Mouse (Mus musculus) central nervous system, embryonic 18 days (tissue): ENCODE data around the gene Phldb2. TPM values are rescaled to one million over a fixed set of nuclear protein-coding genes. Genes with fewer than 3 reads are reported as not detected.

ENCODE experiments used
- polyA plus RNA-seq: library from polyadenylated mRNA; depleted of rRNA; stranded (reverse); fragments of >200 nt; gene quantifications from 2 replicates; pipeline ENCODE4 v1.2.3, GENCODE M21; 2012; rRNA removed

Phldb2 gene
- 5.2 and 6.0 TPM in 2 replicates for polyA plus RNA-seq

GRCm38 (mm10) chr16:45953394-45953793 is at the start of gene Phldb2:
Phldb2 (minus strand) TSS chr16:45953598.

GRCm38 (mm10) chr16:45742615-45743476 is 210.6 kb downstream of the Phldb2 start, which contains the start of gene Abhd10:
Abhd10 (minus strand) TSS chr16:45742955.

GRCm38 (mm10) chr16:45724061-45724741 is 229.2 kb downstream of the Phldb2 start, which contains the start of gene Tagln3:
Tagln3 (minus strand) TSS chr16:45724608.

Other genes starting within 250 kb of the Phldb2 start
- gene Tagln3, start 229.0 kb downstream of the Phldb2 start, polyA plus RNA-seq, result 337 and 361 TPM in 2 replicates
- gene Abhd10, start 210.6 kb downstream of the Phldb2 start, polyA plus RNA-seq, result 29.0 and 34.7 TPM in 2 replicates
- 18.5 and 19.1 TPM in 2 replicates for gene Plcxd2, start 56.6 kb upstream of the Phldb2 start, polyA plus RNA-seq
- 0.04 and 0.10 TPM in 2 replicates for gene Cd96, start 166.7 kb upstream of the Phldb2 start, polyA plus RNA-seq
- 2.8 and 4.2 TPM in 2 replicates for gene Gm4737, start 201.5 kb upstream of the Phldb2 start, polyA plus RNA-seq